Mouse (Mus musculus) CD8-positive naive resting alpha-beta T cell, adult 2 months (primary cell): ENCODE measurements around the gene Deaf1.
A peak's percentile ranks its signal among the peaks of the same experiment; 100 is the strongest.

Experiments used
- DNase-seq, 2 experiments: peaks; one replicate each; pipeline ENCODE4 v3.0.0; 2022; ENCODE audit warnings: low read depth in 2 of 2, low spot score in 2 of 2

Gene Deaf1

GRCm38 (mm10) chr7:141297926-141298650 lies 29.4 kb downstream of the Deaf1 start:
- no peak for DNase-seq

GRCm38 (mm10) chr7:141294479-141294878 lies 33.0 kb downstream of the Deaf1 start:
- DNase-seq: no peak

- no peak for DNase-seq
Observed at GRCm38 (mm10) chr7:141293852-141294471, 33.5 kb downstream of the Deaf1 start.

- DNase-seq: no peak
Observed at GRCm38 (mm10) chr7:141292583-141293388, 34.7 kb downstream of the Deaf1 start.

GRCm38 (mm10) chr7:141291921-141292582 lies 35.4 kb downstream of the Deaf1 start, which contains the start of gene Drd4:
Drd4 (plus strand) TSS chr7:141292006.
- DNase-seq: no peak

GRCm38 (mm10) chr7:141288042-141288441 lies 39.4 kb downstream of the Deaf1 start:
- no peak for DNase-seq

- DNase-seq: no peak
Observed at GRCm38 (mm10) chr7:141282756-141283155, 44.7 kb downstream of the Deaf1 start.

- no peak for DNase-seq
Observed at GRCm38 (mm10) chr7:141281442-141281841, 46.0 kb downstream of the Deaf1 start.

GRCm38 (mm10) chr7:141278766-141279590 lies 48.5 kb downstream of the Deaf1 start, which contains the start of gene Sct:
Sct (minus strand) TSS chr7:141279133.
- peak in 1 of 2 experiments; percentile 20 for DNase-seq

- no peak for DNase-seq
Observed at GRCm38 (mm10) chr7:141277701-141278678, 49.5 kb downstream of the Deaf1 start.

- no peak for DNase-seq
Observed at GRCm38 (mm10) chr7:141276546-141276945, 50.9 kb downstream of the Deaf1 start, which contains the start of gene Cdhr5. Cdhr5 (minus strand) TSS chr7:141276786.

GRCm38 (mm10) chr7:141275356-141275755 lies 52.1 kb downstream of the Deaf1 start:
- no peak for DNase-seq

- DNase-seq: no peak
Observed at GRCm38 (mm10) chr7:141270631-141271030, 56.9 kb downstream of the Deaf1 start.

GRCm38 (mm10) chr7:141269273-141269545 lies 58.3 kb downstream of the Deaf1 start:
- no peak for DNase-seq

- DNase-seq: peak in 1 of 2 experiments; percentile 19
Observed at GRCm38 (mm10) chr7:141268466-141269272, 58.8 kb downstream of the Deaf1 start.

GRCm38 (mm10) chr7:141265739-141266561 lies 61.5 kb downstream of the Deaf1 start, which contains the start of gene Irf7:
Irf7 (minus strand) TSS chr7:141266481.
- DNase-seq: peak; percentile 82 to 88

GRCm38 (mm10) chr7:141265411-141265738 lies 62.1 kb downstream of the Deaf1 start:
- peak in 1 of 2 experiments; percentile 19 for DNase-seq
